Mouse (Mus musculus) embryonic fibroblast, embryonic 13.5 days (primary cell): ENCODE data around the gene March6. TPM values are rescaled to one million over a fixed set of nuclear protein-coding genes. Genes with fewer than 3 reads are reported as not detected.

ENCODE experiments used
- H3K27ac ChIP-seq: 2 replicates; pipeline ENCODE4 v1.5.1; 2012; ENCODE audit warnings: low read length, control low read depth, inconsistent platforms; ENCODE audit not compliant: insufficient read depth
- H3K4me1 ChIP-seq: 2 replicates; pipeline ENCODE4 v1.6.1; 2011; ENCODE audit warnings: low read length; ENCODE audit not compliant: control insufficient read depth, insufficient read depth
- H3K4me3 ChIP-seq: 2 replicates; pipeline ENCODE4 v1.5.1; 2011; ENCODE audit warnings: mild to moderate bottlenecking, control low read depth, low read length; ENCODE audit not compliant: insufficient read depth
- CTCF ChIP-seq: IDR thresholded peaks from 2 replicates; pipeline ENCODE4 v1.5.1; 2011; ENCODE audit warnings: mild to moderate bottlenecking, control low read depth, low read length, moderate library complexity, borderline replicate concordance; ENCODE audit not compliant: insufficient read depth
- POLR2A ChIP-seq: IDR thresholded peaks from 2 replicates; pipeline ENCODE4 v1.6.1; 2011; ENCODE audit warnings: low read depth, mild to moderate bottlenecking, control low read depth, low read length, moderate library complexity
- polyA plus RNA-seq: library from polyadenylated mRNA; stranded (reverse); fragments of >200 nt; gene quantifications from 2 replicates; pipeline ENCODE4 v1.2.4, GENCODE M21; 2011; ENCODE audit warnings: low read depth; ENCODE audit not compliant: missing spikeins, insufficient read length

March6 gene
- polyA plus RNA-seq, 1 experiment: 42.7 TPM

DNA sequence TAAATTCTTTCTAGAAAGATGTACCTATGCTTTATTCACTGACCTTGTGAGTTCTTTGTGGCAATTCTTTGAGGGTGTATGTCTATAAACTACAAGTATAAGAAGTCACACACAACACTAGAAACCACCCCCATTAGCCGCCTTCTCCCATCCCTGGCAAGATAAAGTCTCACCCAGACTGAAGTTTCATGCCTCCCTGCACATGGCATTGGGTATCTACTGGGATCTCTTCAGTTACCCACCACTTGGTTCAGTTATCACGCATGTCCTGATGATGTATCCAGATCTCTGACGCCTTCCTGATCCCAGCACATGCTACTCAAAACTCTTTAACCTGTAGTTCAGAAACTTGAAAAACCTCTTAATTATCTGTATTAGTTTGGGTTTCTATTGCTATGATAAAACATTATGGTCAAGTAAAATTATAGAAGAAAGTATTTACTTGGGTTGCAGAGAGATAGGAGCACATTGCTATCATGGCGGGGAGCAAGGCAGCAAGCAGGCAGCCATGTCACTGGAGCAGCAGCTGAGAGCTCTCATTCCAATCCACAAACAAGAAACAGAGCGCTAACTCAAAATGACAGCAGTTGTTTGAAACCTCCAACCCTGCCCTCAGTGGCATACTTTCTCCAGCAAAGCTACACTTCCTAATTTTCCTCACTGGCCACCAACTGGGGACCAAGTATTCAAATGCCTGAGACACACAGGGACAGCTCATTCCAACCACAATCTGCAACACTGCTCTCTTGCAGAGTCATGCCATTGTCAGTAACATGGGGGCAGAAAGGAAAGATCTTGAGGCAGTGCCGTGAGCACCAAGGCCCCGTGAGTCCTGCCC lies 3.8 kb upstream of the March6 start:
- TF ChIP-seq CTCF: no peak
- no peak for TF ChIP-seq POLR2A
- Histone ChIP-seq H3K27ac (no peak overlapping the region), H3K4me3 (no peak overlapping the region), H3K4me1 (no peaks in the 10 kb centered on the region)

DNA sequence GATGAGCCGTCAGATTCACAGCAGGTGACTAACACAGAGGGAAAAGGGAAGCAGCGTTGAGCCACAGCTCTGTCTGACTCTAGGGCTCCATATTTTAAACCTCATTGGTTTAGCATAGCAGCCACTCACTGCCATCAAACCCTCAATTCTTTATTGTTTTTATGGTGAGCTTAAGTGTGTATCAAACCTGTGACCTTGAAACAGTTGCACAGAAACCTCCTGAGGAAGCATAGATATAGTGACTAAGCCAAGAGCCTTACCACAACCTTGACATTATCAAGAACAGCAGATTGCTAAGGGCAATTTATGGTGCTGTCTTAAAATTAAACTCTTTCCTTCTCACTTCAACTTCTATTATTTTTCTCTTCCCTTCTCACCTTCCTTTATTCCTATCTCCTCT lies 2.7 kb upstream of the March6 start:
- TF ChIP-seq POLR2A: no peak
- TF ChIP-seq CTCF: no peak
- Histone ChIP-seq H3K4me3 (no peak overlapping the region), H3K4me1 (peaks cover 3% of the 10 kb centered on the region; the same call in 1 of the 2 replicates), H3K27ac (no peak overlapping the region)

DNA sequence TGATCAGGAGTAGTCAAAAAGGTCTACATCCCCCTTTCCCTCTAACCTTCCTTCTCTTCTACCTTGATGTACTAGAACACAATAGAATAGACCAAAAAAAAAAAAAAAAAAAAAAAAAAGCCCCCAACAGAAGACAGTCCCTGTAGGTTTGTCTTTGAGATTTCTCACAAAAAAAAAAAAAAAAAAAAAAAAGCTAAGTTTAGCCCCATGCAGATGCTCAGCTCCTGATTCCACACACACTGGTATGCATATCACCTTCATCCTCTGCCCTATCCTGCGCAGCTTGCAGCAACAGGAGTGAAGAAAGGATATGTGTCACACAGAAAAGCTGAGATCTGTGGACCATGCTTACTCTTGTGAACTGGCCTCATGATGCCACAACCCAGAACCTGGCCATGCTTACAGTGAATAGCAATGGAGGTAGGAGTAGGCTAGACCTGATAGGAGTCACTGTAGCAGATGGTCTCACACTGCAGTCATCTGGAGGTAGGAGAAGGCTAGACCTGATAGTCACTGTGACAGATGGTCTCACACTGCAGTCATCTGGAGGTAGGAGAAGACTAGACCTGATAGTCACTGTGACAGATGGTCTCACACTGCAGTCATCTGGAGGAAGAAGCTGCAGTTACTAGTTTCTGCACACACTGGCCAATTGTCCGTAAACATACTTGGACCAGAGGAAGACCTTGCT lies 1.6 kb upstream of the March6 start:
- H3K4me3 ChIP-seq: no peak overlapping the region

DNA sequence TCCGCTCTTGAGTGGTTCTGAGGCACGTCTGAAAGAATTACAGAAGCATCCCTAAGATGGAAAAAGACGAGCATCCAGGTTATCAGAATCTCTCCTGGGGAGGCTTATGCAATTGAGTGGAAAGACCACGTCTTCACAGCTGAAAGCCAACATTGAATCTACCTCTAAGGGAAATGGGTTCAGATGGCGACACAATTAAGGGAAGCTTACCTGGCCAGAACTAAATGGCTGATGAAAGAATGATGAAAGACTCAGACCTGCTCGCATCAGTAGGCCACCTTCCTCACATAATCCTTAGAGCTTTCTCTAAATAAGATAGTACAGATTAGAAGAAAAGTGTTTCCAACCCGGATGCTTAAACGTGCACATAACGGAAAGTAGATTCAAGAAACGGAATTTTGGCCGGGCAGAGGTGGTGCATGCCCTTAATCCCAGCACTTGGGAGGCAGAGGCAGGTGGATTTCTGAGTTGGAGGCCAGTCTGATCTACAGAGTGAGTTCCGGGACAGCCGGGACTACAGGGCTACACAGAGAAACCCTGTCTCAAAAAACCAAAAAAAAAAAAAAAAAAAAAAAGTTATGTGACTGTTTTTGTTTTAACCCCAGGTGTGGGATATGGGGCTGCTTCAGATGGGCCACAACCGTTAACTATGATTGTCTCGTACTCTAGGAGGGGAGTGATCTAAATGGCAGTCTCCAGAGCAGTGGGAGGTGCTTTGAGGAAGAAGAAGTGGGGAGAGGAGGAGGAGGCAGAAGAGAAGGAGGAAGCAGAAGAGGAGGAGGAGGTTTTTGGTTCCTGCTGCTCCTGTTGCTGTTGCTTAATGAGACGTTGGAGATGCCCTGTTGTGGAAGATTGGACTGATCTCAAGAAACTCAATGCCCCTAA lies 835 bp upstream of the March6 start:
- Histone ChIP-seq H3K4me3 (peak overlapping the region; percentile 95), H3K4me1 (peaks cover 3% of the 10 kb centered on the region; the same call in 1 of the 2 replicates)

More for the DNA sequence above, 1.6 kb upstream of the March6 start:
- no peak overlapping the region for H3K27ac ChIP-seq
- TF ChIP-seq CTCF (no peak), POLR2A (peak; percentile 31; the same call in 1 of the 2 replicates)
- H3K4me1 ChIP-seq: peaks cover 3% of the 10 kb centered on the region; the same call in 1 of the 2 replicates

DNA sequence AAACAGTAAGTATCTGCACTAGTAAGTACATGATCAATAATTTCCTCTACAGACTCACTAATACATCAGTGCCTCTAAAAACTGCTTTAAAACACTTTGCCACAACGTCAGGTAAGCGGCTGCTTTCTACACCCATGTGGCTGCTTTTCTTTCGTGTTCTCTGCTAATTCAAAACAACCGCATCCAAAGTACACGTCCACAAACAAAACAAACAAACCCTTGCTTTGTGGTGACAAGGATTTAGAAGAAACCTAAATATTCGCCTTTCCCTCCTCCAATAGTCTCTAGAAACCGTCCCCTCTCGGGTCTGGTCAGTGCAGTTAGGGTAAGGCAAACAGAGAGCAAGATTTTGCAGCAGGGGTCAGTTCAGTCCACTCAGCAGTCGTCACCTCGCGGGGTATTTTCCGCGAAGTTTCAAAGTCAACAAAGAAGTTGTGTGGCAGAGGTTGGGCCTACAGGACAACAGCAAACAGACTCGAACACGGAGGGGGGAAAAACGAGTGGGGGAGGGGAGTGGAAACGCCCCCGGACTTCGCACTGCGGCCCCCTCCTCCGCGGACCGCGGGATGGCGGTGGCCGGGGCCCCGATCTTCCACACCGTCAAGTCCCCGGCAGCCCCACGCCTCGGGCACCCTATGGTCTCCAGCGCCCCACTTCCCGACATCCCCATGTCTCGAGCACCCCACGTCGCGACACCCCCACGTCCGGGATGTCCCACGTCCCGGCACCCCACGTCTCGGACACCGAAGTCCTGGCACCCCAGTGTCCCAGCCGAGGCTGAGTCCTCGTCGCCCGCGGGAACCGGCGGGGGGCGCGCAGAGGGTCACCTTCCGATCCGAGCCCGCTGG lies 818 bp downstream of the March6 start:
- TF ChIP-seq CTCF (no peak), POLR2A (no peak)
- Histone ChIP-seq H3K4me1 (peaks cover 3% of the 10 kb centered on the region; the same call in 1 of the 2 replicates), H3K4me3 (peak overlapping the region; percentile 85), H3K27ac (no peak overlapping the region)

More for the DNA sequence above, 835 bp upstream of the March6 start:
- peak overlapping the region; percentile 93 for H3K27ac ChIP-seq
- peak; percentile 36; the same call in 1 of the 2 replicates for TF ChIP-seq POLR2A
- TF ChIP-seq CTCF: no peak

DNA sequence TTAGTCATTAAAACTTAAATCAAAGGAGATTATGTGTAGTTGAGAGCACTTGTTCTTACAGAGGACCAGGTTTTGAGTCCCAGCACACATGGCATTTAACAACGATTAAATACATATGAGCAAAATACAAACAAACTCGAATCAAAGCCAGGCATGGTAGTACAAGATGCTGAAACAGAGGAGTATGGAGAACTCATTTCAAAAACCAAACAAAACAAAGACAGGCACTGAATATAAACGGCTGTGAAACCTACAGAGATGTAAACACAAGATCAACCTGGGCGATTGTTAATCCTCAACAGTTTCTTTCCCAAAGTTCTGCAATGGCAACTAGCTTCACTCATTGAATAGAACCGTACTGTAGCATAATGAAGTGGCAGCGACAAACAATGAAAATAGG lies 1.8 kb downstream of the March6 start:
- Histone ChIP-seq H3K27ac (no peak overlapping the region), H3K4me3 (peak overlapping the region; percentile 44), H3K4me1 (peaks cover 3% of the 10 kb centered on the region; the same call in 1 of the 2 replicates)
- no peak for TF ChIP-seq POLR2A
- TF ChIP-seq CTCF: no peak

DNA sequence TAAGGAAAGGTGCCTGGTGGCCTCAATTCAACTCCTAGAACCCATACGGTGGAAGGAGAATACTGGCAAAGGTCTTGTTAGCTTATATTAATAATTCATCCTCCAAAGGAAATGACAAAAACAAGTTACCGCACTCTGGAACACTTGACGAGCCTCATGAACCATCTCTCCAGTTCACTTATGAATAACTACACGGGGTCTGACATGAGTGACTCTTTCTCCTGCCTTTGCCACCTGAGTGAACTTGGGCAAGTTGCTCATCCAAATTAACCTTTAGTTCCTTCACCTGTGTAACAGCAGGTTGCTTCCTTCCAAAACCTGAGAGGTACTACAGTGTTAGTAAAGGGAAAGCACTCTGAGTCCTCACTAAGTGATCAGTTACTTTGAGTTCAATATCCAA lies 2.4 kb downstream of the March6 start:
- peaks cover 3% of the 10 kb centered on the region; the same call in 1 of the 2 replicates for H3K4me1 ChIP-seq
- TF ChIP-seq POLR2A: no peak
- H3K4me3 ChIP-seq: no peak overlapping the region
- no peak overlapping the region for H3K27ac ChIP-seq

DNA sequence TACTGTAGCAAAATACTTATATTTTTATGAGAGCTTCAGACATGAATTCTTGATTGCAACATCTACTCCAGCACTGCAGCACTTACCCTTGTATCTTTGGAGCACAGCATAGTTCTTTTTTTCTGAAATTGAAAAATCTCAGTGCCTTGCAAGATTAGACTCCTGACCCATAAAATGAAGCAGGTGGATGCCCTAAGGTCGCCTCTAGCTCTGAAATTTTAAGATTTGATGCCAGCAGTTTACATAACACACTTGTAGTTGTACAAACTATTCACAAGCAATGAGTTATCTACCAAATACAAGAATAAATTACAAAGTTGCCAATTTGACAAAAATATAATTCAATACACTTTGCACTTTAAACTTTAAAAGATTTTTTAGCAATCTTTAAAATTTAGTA lies 4.4 kb downstream of the March6 start:
- no peak for TF ChIP-seq CTCF
- no peak for TF ChIP-seq POLR2A
- H3K4me1 ChIP-seq: peaks cover 3% of the 10 kb centered on the region; the same call in 1 of the 2 replicates
- no peak overlapping the region for H3K4me3 ChIP-seq
- no peak overlapping the region for H3K27ac ChIP-seq
